Mouse (Mus musculus): ENCODE measurements around the gene Bicral. TPM values are rescaled to one million over a fixed set of nuclear protein-coding genes. Genes with fewer than 3 reads are reported as not detected.
"Not testable (repeated sequence)": the region's sequence is repeated elsewhere in the genome, so short reads cannot be mapped to it uniquely, and the experiment has no call there.

The Bicral gene
- polyA plus RNA-seq, 1 experiment from 2014 or later = 7.5 TPM

DNA sequence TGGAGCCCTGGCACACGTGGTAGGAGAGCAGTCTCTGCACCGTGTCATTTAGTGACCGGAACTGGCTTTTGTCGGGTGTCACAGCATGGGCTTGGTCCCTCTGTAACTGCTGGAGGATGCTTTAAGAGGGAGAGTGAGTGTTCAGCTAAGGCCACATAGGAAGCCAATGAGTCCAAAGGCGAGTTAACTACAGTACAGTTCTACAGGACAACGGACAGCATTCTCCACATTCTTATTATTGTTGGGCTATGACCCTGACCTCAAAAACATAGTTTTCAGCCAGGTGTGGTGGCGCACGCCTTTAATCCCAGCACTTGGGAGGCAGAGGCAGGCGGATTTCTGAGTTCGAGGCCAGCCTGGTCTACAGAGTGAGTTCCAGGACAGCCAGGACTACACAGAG, 49.9 kb downstream of the Bicral start:
- Histone ChIP-seq H3K4me2 (ENCODE audit: low read length) (no peak overlapping the region), H3K4me3 (ENCODE audit: low read depth, low read length) (no peak overlapping the region), H3K9me3 (replicated peaks; ENCODE audit: control insufficient read depth, low read length) (no peaks in the 10 kb centered on the region), H3K4me1 (ENCODE audit: control insufficient read depth, insufficient read depth, low read length) (no peaks in the 10 kb centered on the region), H3K27me3 (replicated peaks; ENCODE audit: control insufficient read depth, insufficient read depth, low read length) (no peaks in the 10 kb centered on the region), H3K9ac (ENCODE audit: low read length) (no peak overlapping the region), H3K36me3 (ENCODE audit: control insufficient read depth, insufficient read depth, low read length) (peaks cover 79% of the 10 kb centered on the region), H3K27ac (ENCODE audit: low read depth, low read length) (no peak overlapping the region)
- DNase-seq (ENCODE audit: low spot score) (no peak), ATAC-seq (no peak)
- WGBS = 90% methylated on average over 10 of the region's 10 CpGs

DNA sequence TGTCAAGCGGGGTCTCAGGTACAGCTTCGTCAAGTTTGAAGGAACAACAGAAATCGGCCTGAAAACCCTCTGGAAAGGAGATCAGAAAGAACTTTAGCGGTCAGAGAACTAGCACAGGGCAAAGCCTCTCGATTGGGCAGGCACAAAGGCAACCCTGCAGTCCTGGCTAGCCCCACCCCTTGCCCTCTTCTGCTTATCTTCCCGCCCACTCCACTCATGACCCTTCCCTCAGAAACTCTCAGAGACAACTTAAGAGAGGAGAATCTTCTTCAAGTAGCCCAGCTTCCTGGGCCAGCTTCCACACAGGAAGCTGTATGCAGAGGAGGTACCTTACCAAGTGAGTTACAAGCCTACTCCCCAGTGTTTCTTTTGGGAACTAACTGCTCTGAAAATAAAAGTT, 56.5 kb downstream of the Bicral start:
- 93% methylated on average over 6 of the region's 6 CpGs for WGBS
- H3K9me3 ChIP-seq (replicated peaks; ENCODE audit: control insufficient read depth, low read length) = no peaks in the 10 kb centered on the region
- no peaks in the 10 kb centered on the region for H3K4me1 ChIP-seq (ENCODE audit: control insufficient read depth, insufficient read depth, low read length)
- no peak overlapping the region for H3K27ac ChIP-seq (ENCODE audit: low read depth, low read length)
- H3K9ac ChIP-seq (ENCODE audit: low read length) = no peak overlapping the region
- DNase-seq (ENCODE audit: low spot score) = no peak
- H3K4me2 ChIP-seq (ENCODE audit: low read length) = no peak overlapping the region
- H3K27me3 ChIP-seq (replicated peaks; ENCODE audit: control insufficient read depth, insufficient read depth, low read length) = no peaks in the 10 kb centered on the region
- H3K4me3 ChIP-seq (ENCODE audit: low read depth, low read length) = no peak overlapping the region
- no peak for ATAC-seq
- H3K36me3 ChIP-seq (ENCODE audit: control insufficient read depth, insufficient read depth, low read length) = peaks cover 55% of the 10 kb centered on the region

DNA sequence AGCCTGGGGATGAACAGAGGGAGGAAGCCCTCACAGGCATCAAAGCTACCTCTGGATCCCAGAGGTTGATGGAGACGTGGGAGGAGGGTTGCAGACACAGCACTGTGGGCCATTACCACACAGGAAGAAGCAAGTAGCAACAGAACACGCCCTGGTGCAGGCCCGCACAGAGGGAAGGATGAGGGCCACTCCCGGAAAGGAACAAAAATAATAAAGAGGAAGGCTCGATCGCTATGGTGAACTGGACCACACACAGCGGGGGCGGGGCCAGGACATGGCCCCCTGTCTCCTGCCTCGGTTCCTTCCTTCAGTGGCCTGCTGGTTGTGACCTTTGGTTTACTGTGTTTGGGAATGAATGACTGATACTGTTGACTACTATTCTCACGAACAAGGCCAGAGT, 58.6 kb downstream of the Bicral start:
- WGBS = 83% methylated on average over 10 of the region's 10 CpGs
- peaks cover 35% of the 10 kb centered on the region for H3K36me3 ChIP-seq (ENCODE audit: control insufficient read depth, insufficient read depth, low read length)
- H3K9ac ChIP-seq (ENCODE audit: low read length) = no peak overlapping the region

DNA sequence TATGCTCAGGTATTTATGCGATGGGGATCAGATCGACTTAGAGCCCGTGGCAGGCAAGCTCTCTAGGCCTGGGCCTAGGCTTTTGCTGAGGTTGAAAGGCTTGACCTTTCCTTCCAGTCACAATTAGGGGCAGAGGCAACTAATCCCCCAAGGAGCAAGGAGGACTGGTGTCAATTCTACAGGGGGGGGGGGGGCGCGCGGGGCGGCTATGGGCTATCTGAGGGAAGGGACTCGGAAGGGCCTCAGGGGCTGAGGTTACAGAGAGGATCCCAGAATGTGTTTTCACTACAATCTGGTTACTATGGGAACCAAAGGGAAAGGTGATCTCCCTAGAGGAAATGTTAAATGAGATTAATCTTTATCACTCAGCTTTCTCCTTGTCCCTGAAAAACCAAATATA, 60.9 kb downstream of the Bicral start:
- no peaks in the 10 kb centered on the region for H3K4me1 ChIP-seq (ENCODE audit: control insufficient read depth, insufficient read depth, low read length)
- no peak overlapping the region for H3K9ac ChIP-seq (ENCODE audit: low read length)
- no peak overlapping the region for H3K27ac ChIP-seq (ENCODE audit: low read depth, low read length)
- no peaks in the 10 kb centered on the region for H3K9me3 ChIP-seq (replicated peaks; ENCODE audit: control insufficient read depth, low read length)
- no peak overlapping the region for H3K4me3 ChIP-seq (ENCODE audit: low read depth, low read length)
- ATAC-seq (no peak), DNase-seq (ENCODE audit: low spot score) (no peak)
- H3K4me2 ChIP-seq (ENCODE audit: low read length) = no peak overlapping the region
- H3K27me3 ChIP-seq (replicated peaks; ENCODE audit: control insufficient read depth, insufficient read depth, low read length) = no peaks in the 10 kb centered on the region
- peaks cover 31% of the 10 kb centered on the region for H3K36me3 ChIP-seq (ENCODE audit: control insufficient read depth, insufficient read depth, low read length)
- WGBS = 40% methylated on average over 8 of the region's 8 CpGs

More for the DNA sequence above, 58.6 kb downstream of the Bicral start:
- no peaks in the 10 kb centered on the region for H3K27me3 ChIP-seq (replicated peaks; ENCODE audit: control insufficient read depth, insufficient read depth, low read length)
- H3K4me2 ChIP-seq (ENCODE audit: low read length) = no peak overlapping the region
- DNase-seq (ENCODE audit: low spot score) (no peak), ATAC-seq (no peak)
- H3K4me1 ChIP-seq (ENCODE audit: control insufficient read depth, insufficient read depth, low read length) = no peaks in the 10 kb centered on the region
- no peak overlapping the region for H3K27ac ChIP-seq (ENCODE audit: low read depth, low read length)
- H3K9me3 ChIP-seq (replicated peaks; ENCODE audit: control insufficient read depth, low read length) = no peaks in the 10 kb centered on the region
- H3K4me3 ChIP-seq (ENCODE audit: low read depth, low read length) = no peak overlapping the region

DNA sequence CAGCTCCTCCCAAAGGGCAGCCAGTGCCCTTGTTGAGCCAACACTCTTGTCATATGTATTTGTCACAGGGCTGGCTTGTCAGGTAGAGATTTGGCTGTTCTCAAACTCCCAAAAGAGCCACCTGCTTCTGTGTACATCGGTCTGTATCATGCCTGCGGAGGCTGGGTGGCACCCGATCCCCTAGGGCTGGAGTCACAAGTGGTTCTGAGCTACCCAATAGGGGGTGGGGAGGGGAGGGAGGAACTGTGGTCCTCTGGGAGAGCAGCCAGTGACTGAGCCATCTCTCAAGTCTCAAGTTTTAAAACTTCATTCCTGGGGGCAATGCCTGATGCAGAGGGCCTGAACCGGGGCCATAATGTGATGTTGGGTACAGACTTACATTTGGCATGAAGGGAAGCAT, 61.5 kb downstream of the Bicral start:
- Histone ChIP-seq H3K36me3 (ENCODE audit: control insufficient read depth, insufficient read depth, low read length) (peaks cover 29% of the 10 kb centered on the region), H3K9ac (ENCODE audit: low read length) (no peak overlapping the region), H3K27ac (ENCODE audit: low read depth, low read length) (no peak overlapping the region), H3K9me3 (replicated peaks; ENCODE audit: control insufficient read depth, low read length) (no peaks in the 10 kb centered on the region), H3K4me2 (ENCODE audit: low read length) (no peak overlapping the region), H3K4me1 (ENCODE audit: control insufficient read depth, insufficient read depth, low read length) (no peaks in the 10 kb centered on the region), H3K4me3 (ENCODE audit: low read depth, low read length) (no peak overlapping the region), H3K27me3 (replicated peaks; ENCODE audit: control insufficient read depth, insufficient read depth, low read length) (no peaks in the 10 kb centered on the region)
- ATAC-seq = no peak
- WGBS = 90% methylated on average over 4 of the region's 4 CpGs
- DNase-seq (ENCODE audit: low spot score) = no peak

DNA sequence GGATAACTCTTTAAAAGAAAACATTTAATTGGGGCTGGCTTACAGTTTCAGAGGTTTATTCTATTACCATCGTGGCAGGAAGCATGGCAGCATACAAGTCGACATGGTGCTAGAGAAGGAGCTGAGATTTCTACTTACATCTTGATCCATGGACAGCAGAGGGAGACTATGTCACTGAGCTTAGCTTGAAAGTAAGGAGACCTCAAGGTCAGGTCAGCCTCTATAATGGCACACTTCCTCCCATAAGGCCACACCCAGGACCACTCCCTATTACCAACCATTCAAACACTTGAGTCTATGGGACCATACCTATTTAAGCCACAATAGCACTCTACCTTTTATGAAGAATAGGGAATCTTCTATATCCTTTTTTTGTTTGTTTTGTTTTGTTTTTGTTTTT, 65.3 kb downstream of the Bicral start:
- ATAC-seq = no peak
- no peak overlapping the region for H3K9ac ChIP-seq (ENCODE audit: low read length)
- H3K4me3 ChIP-seq (ENCODE audit: low read depth, low read length) = no peak overlapping the region
- 84% methylated on average over 2 of the region's 2 CpGs for WGBS
- no peaks in the 10 kb centered on the region for H3K9me3 ChIP-seq (replicated peaks; ENCODE audit: control insufficient read depth, low read length)
- DNase-seq (ENCODE audit: low spot score) = no peak
- H3K36me3 ChIP-seq (ENCODE audit: control insufficient read depth, insufficient read depth, low read length) = no peaks in the 10 kb centered on the region
- no peak overlapping the region for H3K4me2 ChIP-seq (ENCODE audit: low read length)
- no peak overlapping the region for H3K27ac ChIP-seq (ENCODE audit: low read depth, low read length)
- H3K4me1 ChIP-seq (ENCODE audit: control insufficient read depth, insufficient read depth, low read length) = no peaks in the 10 kb centered on the region
- H3K27me3 ChIP-seq (replicated peaks; ENCODE audit: control insufficient read depth, insufficient read depth, low read length) = no peaks in the 10 kb centered on the region

DNA sequence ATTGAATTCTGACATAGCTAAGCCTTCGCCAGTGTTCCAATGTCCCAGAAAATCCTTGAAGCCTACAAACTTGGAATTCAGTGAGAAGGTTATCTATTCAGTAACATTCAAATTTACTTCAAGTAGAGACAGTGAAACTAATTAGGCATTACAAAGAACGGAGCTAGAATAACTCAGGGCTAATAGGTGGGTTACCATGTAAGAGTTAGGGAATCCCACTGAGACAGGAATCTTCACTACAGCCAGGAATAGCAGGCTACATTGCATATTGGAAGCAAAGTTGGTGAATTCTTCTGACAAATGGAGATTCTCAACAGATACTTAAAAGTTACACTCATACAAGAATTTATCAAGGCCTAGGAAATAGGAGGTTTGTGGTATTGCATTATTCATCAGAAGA, 70.3 kb downstream of the Bicral start:
- not testable (repeated sequence) for H3K9me3 ChIP-seq (replicated peaks; ENCODE audit: control insufficient read depth, low read length); H3K4me1 ChIP-seq (ENCODE audit: control insufficient read depth, insufficient read depth, low read length); H3K27ac ChIP-seq (ENCODE audit: low read depth, low read length); H3K9ac ChIP-seq (ENCODE audit: low read length); H3K4me2 ChIP-seq (ENCODE audit: low read length); DNase-seq (ENCODE audit: low spot score); H3K36me3 ChIP-seq (ENCODE audit: control insufficient read depth, insufficient read depth, low read length); H3K27me3 ChIP-seq (replicated peaks; ENCODE audit: control insufficient read depth, insufficient read depth, low read length); ATAC-seq; H3K4me3 ChIP-seq (ENCODE audit: low read depth, low read length)
- 58% methylated on average over 2 of the region's 2 CpGs for WGBS

DNA sequence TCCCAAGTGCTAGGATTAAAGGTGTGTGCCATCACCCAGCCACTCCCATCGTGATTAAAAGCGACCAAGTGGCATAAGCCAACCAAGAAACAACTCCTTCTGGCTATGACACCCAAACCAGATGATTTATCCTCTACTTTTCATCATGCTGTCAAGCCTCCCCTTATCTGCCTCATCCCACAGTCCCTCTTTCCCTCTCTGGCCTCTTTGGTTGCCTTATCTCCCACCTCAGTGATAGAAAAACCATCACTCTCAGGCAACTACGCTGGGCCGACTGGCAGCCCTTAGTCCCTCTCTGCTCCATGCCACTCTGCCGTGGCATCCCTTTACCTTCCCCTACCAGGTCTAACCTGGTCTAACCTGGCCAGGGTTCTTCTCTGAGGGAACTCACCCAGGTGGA, 71.3 kb downstream of the Bicral start:
- DNase-seq (ENCODE audit: low spot score) (no peak), ATAC-seq (no peak)
- 97% methylated on average over 5 of the region's 5 CpGs for WGBS
- Histone ChIP-seq H3K36me3 (ENCODE audit: control insufficient read depth, insufficient read depth, low read length) (no peaks in the 10 kb centered on the region), H3K27me3 (replicated peaks; ENCODE audit: control insufficient read depth, insufficient read depth, low read length) (no peaks in the 10 kb centered on the region), H3K4me2 (ENCODE audit: low read length) (no peak overlapping the region), H3K27ac (ENCODE audit: low read depth, low read length) (no peak overlapping the region), H3K9me3 (replicated peaks; ENCODE audit: control insufficient read depth, low read length) (no peaks in the 10 kb centered on the region), H3K4me3 (ENCODE audit: low read depth, low read length) (no peak overlapping the region), H3K9ac (ENCODE audit: low read length) (no peak overlapping the region), H3K4me1 (ENCODE audit: control insufficient read depth, insufficient read depth, low read length) (no peaks in the 10 kb centered on the region)

DNA sequence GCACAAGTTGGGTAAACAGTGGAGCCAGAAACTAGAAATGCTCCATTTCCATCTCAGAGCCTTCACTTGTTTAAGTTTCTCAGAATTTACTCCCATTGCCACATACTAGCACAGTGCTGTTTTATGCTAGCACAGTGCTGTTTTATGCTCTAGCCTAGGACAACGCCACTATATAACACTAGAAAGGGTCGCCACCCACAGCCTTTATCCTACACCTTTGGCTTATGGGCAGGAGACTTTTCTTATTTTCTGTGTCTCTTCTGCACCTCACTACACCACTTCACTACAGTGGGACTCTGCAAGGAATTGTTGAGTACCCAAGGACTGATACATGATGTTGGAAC, 75.1 kb downstream of the Bicral start:
- H3K4me1 ChIP-seq (ENCODE audit: control insufficient read depth, insufficient read depth, low read length) = no peaks in the 10 kb centered on the region
- peak overlapping the region; percentile 54; the same call in 1 of the 2 replicates for H3K4me2 ChIP-seq (ENCODE audit: low read length)
- no peaks in the 10 kb centered on the region for H3K27me3 ChIP-seq (replicated peaks; ENCODE audit: control insufficient read depth, insufficient read depth, low read length)
- 85% methylated on average over 2 of the region's 2 CpGs for WGBS
- H3K4me3 ChIP-seq (ENCODE audit: low read depth, low read length) = peak overlapping the region; percentile 62
- peak overlapping the region; percentile 78; the same call in 1 of the 2 replicates for H3K9ac ChIP-seq (ENCODE audit: low read length)
- H3K27ac ChIP-seq (ENCODE audit: low read depth, low read length) = no peak overlapping the region
- peaks cover 25% of the 10 kb centered on the region for H3K36me3 ChIP-seq (ENCODE audit: control insufficient read depth, insufficient read depth, low read length)
- ATAC-seq = peak; percentile 45
- H3K9me3 ChIP-seq (replicated peaks; ENCODE audit: control insufficient read depth, low read length) = no peaks in the 10 kb centered on the region
- no peak for DNase-seq (ENCODE audit: low spot score)
